Mouse (Mus musculus) adrenal gland, postnatal 10 days (tissue): Measurements from ENCODE around the gene Riox1. TPM values are rescaled to one million over a fixed set of nuclear protein-coding genes. Genes with fewer than 3 reads are reported as not detected.
"Not testable (repeated sequence)": the region's sequence is repeated elsewhere in the genome, so short reads cannot be mapped to it uniquely, and the experiment has no call there.

Experiments used
- DNase-seq: peaks from one replicate; pipeline ENCODE4 v3.0.0; 2021; ENCODE audit warnings: mixed read lengths
- long read RNA-seq, 2 experiments: library from polyadenylated mRNA; stranded (forward); transcript quantifications; one replicate each; pipeline ENCODE4 v2.0.0; 2021
- total RNA-seq, 2 experiments: library from RNA; stranded (reverse); gene quantifications; 2 replicates each; pipeline ENCODE4 v1.2.3; 2021

Riox1 gene
- 10 to 100 TPM; 12.1 to 17.8 TPM for total RNA-seq
- long read RNA-seq, experiment 1, transcript Riox1-201 (1 exons, 2,344 nt) = major isoform, 83 of 83 reads
- long read RNA-seq, experiment 1, partial matches to known transcripts = 0 of 83 reads
- long read RNA-seq, experiment 1, other reads (novel, unspliced or antisense) = 0 of 83 reads
- long read RNA-seq, experiment 2, transcript Riox1-201 (1 exons, 2,344 nt) = major isoform, 25 of 25 reads
- long read RNA-seq, experiment 2, partial matches to known transcripts = 0 of 25 reads
- long read RNA-seq, experiment 2, other reads (novel, unspliced or antisense) = 0 of 25 reads

- DNase-seq = peak; percentile 91
These were observed at the start of gene Riox1 for GRCm38 (mm10) chr12:83950493-83950839. Riox1 (plus strand) TSS chr12:83950608.

DNA sequence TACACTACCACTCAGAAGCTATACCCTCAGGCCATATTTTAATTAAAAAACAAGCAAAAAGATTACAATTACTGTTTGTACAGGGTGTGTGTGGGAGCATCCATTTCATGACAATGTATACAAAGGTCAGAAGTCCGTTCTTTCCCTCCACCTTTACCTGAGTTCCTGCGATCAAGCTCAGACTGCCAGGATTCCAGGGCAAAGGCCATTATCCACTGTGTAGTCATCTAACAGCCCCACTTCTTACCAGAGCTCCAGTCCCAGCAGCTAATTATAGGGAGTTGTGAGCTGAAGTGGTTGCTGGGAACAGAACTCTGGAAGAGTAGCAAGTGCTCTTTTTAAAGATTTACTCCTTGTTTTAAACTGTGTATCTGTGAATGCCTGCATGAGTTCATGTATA is 40.0 kb upstream of the Riox1 start:
- DNase-seq = no peak

- no peak for DNase-seq
These were observed 36.1 kb upstream of the Riox1 start for GRCm38 (mm10) chr12:83914202-83914740.

GRCm38 (mm10) chr12:83914797-83915196 is 35.6 kb upstream of the Riox1 start:
- no peak for DNase-seq

DNA sequence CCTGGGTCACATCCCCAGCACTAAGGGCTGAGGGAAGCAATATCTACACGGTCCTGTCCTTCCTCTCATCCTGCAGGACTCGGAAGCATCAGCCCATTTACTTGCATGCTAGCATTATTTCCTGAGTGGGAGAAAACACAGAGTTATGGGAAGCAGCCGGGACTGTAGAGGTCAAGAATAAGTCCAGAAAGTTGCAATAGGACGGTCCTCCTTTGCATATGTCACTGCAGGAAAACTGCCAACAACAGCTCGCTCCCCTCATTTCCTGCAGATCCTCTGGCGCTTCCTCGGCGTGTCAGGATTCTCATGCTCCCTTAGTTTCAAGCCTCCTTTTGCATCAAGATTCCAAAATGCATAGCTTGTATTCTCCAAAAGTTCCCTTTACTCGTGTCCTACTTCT is 33.5 kb upstream of the Riox1 start:
- DNase-seq = peak; percentile 26

DNA sequence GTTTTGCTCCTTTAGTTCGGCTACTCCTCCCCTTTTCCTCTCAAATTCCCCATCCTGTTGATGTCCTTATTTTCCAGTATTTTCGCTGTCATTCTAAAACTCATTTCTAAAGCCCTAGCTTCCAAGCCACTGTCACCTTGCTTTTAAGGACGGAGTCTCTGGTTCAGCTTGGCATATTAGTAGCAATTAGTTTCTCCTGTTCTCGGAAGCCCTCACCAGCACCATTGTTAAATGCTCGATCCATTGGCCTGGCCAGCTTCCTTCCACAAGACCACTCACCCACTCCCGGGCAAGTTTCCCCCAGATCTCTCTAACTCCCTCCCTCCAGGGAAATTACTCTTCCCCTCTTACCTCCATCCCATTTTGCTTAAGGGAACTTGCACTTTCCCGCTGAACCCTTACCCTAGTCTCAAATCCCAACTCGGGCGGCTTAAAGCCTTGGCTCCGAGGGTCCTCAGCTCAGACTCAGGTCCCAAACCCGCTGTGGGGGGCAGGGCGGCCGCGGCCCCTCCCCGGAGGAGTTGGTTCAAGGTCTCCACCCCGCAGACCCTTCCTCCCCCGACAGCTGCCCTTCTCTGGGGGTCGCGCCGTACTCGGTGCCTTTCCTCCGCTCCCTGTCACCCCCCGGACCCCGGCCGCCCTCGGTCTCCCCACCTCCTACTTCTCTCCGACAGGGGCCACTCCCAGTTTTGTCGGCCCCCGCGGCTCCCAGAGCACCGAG is 29.5 kb upstream of the Riox1 start:
- peak; percentile 44 for DNase-seq

DNA sequence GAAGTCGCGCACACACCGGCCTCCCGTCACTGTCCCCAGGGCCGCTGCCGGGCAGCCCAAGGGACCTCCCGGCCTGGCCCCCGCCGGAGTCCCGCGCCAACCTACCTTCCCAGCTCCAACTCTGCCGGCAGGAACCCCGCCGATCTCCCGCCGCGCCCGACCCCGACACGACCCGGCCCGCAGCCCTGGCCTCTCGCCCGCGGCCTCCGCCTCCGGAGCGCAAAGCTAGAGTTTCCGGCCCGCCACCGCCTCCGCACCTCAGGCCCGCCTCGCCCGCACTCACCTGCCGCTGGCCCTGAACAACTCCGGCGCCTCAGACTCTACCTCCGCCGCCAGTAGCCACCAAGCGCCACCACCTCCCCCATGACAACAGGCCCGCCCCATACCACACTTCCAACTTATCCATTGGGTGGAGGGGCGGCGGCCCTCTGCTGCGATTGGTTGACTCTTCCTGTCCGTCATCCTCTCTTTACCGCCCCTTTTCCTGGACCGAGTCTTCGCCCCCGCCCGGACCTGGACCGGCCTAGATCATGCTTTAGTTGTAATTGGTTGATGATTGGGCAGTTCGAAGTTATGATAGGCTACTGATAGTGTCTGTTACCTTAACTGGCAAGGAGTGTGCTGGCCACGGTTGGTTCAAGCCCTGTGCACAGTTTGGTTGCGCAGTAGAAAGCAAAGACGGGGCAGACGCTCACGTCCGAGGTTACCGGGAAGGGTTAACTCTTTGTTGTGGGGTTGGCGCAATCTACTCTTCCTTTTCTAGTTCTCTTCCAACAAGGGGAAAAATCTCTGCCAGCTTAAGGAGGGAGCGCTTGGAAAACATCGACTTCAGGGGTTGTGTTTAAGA is 28.6 kb upstream of the Riox1 start, which contains the start of gene Numb:
Gene Numb, minus strand, starts transcription at position 400 of the 847 bp plus-strand sequence.
- peak; percentile 97 for DNase-seq

- no peak for DNase-seq
These were observed 27.5 kb upstream of the Riox1 start for GRCm38 (mm10) chr12:83922724-83923485.

DNA sequence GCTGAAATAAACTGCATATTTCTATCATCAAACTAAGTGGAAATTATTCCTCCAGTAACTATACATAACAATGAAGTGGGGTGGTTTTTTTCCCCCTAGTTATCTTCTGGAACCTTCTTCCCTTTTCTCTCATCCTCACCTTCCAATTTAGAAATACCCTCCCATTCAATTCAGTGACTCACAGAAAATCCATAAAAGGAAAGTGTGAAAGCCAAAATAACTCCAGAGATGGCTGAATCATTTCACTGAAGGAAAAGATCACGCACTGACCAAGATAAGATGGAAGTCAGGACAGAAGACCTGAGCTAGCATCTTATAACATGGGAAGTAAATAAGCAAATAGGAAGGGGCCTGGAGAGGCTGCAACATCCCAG is 26.9 kb upstream of the Riox1 start:
- DNase-seq = no peak

- no peak for DNase-seq
These were observed 26.1 kb upstream of the Riox1 start for GRCm38 (mm10) chr12:83924332-83924731.

DNA sequence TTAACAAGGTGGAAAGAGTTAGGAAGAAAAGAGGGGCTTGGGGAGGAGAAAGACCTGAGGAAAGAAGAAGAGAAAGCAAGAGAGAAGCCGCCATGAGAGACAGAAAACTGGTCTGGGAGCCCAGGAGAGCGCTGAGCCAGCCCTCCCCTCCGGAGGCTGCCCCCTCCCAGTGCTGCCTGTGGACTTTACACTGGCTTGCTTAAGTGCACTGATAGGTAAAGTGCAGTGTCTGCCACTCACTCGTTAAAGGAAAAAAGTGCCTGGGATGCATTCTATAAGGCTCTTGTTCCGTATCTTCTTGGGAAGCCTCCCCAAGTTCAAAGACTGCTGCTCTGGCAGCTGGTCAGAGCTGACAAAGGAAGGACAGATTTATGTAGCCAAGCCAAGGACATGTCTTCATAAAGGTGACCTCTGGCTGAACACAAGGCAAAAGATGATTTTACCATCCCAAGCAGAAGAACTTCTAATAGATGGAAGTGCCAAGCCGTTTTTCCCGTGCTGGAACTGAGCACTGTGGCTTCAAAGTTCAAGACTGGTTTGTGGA is 25.2 kb upstream of the Riox1 start:
- no peak for DNase-seq

- DNase-seq = no peak
These were observed 24.3 kb upstream of the Riox1 start for GRCm38 (mm10) chr12:83926061-83926460.

DNA sequence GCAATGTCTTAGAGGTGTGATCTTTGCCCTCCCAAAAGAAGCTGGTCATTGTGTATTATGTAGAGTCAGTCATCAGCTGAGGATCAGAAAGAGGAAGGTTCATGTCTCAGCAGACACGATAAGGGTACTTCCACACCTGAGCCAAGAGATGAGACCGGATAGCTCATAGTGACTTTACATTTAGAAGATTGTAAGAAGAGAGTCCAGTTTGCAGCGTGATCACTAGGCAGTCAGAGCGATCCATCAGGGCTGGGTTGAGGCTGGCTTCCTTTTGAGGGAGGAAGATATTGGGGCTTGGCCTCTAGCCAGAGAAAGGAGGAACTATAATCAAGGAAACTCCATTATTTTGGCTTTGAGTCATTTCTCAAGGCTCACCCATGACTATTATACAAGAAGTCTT is 22.7 kb upstream of the Riox1 start:
- no peak for DNase-seq

DNA sequence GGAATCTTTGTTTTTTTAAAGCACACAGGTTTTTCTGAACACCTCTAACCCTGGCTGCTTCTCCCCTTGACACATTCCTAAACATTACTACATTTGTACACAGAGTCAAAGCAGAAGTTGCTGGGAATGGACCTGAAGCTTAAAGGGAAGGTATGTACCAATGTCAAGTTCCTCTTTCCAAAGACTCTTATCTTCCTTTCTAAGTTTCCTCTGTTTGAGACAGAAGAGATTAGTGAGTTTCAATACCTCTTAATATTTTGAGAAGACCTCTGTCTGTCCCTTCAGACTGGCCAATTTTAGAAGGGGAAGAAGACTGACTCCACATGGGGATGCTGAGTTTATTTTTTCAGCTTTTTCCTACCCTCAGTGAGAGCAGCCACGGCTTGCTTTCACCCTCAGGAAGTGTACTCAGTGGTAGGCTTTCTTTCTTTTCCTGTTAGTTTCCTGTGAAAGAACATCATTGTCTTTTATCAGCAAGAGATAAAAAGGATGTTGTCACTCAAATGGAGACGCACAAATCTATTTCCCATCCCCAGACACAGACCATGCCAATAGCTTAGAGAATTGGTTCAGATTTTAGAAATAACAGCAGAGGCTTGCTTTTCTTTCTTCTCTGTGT is 21.1 kb upstream of the Riox1 start:
- DNase-seq = no peak

DNA sequence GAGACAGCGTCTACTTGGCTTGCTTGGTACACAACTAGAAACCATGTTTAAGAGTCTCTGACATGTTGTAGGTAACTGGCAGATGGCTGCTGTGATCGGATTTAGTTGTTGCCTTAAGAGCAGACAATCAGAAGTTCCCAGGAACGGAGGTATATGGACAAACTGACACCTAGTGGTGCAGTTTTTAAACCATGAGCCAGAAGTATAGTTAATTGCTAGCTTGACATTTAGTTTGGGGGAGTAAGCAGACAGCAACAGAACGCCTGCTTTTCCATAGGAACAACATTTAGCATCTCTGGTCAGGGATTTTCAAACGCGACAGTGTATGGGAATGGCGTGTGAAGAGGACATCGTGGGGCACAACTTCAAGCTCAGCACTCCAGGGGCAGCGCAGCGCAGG is 12.8 kb upstream of the Riox1 start:
- no peak for DNase-seq

DNA sequence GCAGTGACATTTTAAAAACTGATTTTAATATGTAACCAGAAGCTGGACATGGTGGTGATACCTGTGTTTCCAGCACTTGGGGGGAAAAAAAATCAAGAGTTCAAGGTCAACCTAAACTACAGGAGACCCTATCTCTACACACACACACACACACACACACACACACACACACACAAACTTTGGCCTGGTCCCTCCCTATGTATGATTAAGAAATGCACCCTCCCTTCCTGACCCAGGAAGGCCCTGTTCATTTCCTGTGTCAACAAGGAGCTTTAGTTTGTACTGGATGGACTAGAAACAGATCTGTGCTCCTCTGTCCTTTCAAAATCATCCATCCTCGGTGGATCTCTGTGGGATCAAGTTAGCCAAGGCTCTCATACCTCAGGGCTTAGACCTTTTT is 11.8 kb upstream of the Riox1 start:
- not testable (repeated sequence) for DNase-seq

DNA sequence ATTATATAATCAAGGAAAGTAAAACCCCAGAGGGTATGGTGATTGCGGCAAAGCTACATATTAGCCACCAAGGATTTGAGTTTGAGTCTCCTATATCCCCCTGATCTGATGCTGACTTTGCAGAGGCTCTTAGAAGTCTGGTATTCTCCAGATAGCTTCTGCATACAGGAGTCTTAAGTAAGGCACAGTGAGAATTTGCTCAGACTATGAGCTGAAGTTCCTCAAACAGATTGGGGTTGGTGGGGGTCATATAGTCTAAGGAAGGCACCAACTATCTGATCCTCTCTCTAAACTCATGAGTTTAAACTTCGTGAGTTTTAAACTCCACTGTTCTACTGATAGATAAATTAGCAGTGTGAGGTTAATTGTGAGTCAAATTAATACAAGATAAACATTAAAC is 11.1 kb upstream of the Riox1 start:
- no peak for DNase-seq

DNA sequence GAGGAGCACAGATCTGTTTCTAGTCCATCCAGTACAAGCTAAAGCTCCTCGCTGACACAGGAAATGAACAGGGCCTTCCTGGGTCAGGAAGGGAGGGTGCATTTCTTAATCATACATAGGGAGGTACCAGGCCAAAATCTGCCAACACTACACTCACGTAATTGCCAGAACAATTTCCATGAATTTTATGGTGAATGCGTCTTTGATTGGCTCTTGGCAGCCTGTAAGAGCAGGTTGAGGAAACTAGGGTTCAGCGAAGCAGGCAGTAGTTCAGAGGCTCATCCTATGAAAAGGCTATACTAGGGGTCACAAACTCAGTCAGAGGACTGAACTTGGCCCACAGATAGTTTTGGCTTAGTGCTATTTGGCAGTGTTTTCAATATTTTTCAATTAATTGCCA is 10.4 kb upstream of the Riox1 start:
- no peak for DNase-seq

GRCm38 (mm10) chr12:83941938-83942337 is 8.5 kb upstream of the Riox1 start:
- DNase-seq = no peak

GRCm38 (mm10) chr12:83947260-83947811 is 3.1 kb upstream of the Riox1 start:
- DNase-seq = no peak

GRCm38 (mm10) chr12:83949043-83949442 is 1.4 kb upstream of the Riox1 start:
- DNase-seq = no peak
